ENCODE assay signal across 8 mouse cellular contexts in the genomic region with DNA sequence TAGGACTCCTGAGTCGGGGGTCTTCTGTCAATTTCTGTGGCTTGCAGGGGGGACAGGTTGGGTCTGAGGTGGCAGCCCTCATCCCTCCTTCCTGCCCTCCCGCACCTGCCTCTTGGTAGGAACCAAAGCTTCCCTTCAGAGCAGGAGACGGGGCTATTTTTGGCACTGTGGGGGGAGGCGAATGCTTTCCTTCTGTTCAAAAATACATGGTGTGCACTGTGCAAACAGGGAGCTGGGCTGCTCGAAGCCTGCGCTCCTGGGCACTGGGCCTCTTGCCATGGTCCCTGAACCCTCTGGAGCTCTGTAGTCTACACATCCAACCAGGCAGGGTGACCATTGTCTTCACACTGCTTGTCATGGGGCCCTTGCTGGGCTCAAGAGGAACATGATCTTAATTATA. TPM values are rescaled to one million over a fixed set of nuclear protein-coding genes. Genes with fewer than 3 reads are reported as not detected.
DNase-seq lines count a peak whose midpoint lies in the region; ATAC-seq lines count a peak whose summit lies in the region.

No protein-coding gene starts in this region.

- H3K4me3 ChIP-seq in embryonic facial prominence, embryonic 12.5 days = no peak overlapping the region
- H3K4me3 ChIP-seq in hindbrain, embryonic 13.5 days = no peak overlapping the region
- no peak overlapping the region for H3K4me3 ChIP-seq in neural tube, embryonic 13.5 days

- H3K4me2 ChIP-seq in embryonic facial prominence, embryonic 12.5 days (replicated peaks) = no peak overlapping the region
- no peak overlapping the region for H3K4me2 ChIP-seq in hindbrain, embryonic 13.5 days
- H3K4me2 ChIP-seq in neural tube, embryonic 13.5 days = no peak overlapping the region

- H3K27ac ChIP-seq in embryonic facial prominence, embryonic 12.5 days = peak overlapping the region; percentile 58; the same call in 1 of the 2 replicates
- H3K27ac ChIP-seq in hindbrain, embryonic 13.5 days = peak overlapping the region; percentile 76; the same call in 1 of the 2 replicates
- peak overlapping the region; percentile 62; the same call in 1 of the 2 replicates for H3K27ac ChIP-seq in neural tube, embryonic 13.5 days (replicated peaks)

- no peak for ATAC-seq in embryonic facial prominence, embryonic 12.5 days (ENCODE audit: insufficient number of reproducible peaks, insufficient read depth, low FRiP score, low TSS enrichment)
- no peak for ATAC-seq in hindbrain, embryonic 13.5 days (ENCODE audit: low FRiP score)
- no peak for ATAC-seq in neural tube, embryonic 13.5 days (ENCODE audit: low read depth)

- H3K9ac ChIP-seq in embryonic facial prominence, embryonic 12.5 days = no peak overlapping the region
- peak overlapping the region; percentile 60; the same call in 1 of the 2 replicates for H3K9ac ChIP-seq in hindbrain, embryonic 13.5 days
- H3K9ac ChIP-seq in neural tube, embryonic 13.5 days = peak overlapping the region; percentile 5

- no peaks in the 10 kb centered on the region for H3K27me3 ChIP-seq in embryonic facial prominence, embryonic 12.5 days
- H3K27me3 ChIP-seq in hindbrain, embryonic 13.5 days = no peaks in the 10 kb centered on the region
- H3K27me3 ChIP-seq in neural tube, embryonic 13.5 days = no peaks in the 10 kb centered on the region

- peaks cover 49% of the 10 kb centered on the region for H3K4me1 ChIP-seq in embryonic facial prominence, embryonic 12.5 days
- H3K4me1 ChIP-seq in hindbrain, embryonic 13.5 days (replicated peaks) = peaks cover 73% of the 10 kb centered on the region
- H3K4me1 ChIP-seq in neural tube, embryonic 13.5 days (replicated peaks) = peaks cover 73% of the 10 kb centered on the region

- WGBS in embryonic facial prominence, embryonic 12.5 days = 69% methylated on average over 6 of the region's 6 CpGs
- 64% methylated on average over 6 of the region's 6 CpGs for WGBS in hindbrain, embryonic 13.5 days
- WGBS in neural tube, embryonic 13.5 days = 63% methylated on average over 6 of the region's 6 CpGs

- peak; percentile 79 for DNase-seq in left cerebral cortex, adult 11 months (ENCODE audit: low spot score)
- DNase-seq in left cerebral cortex, postnatal 4 days = no peak
- no peak for DNase-seq in urinary bladder, postnatal 14 days (ENCODE audit: low spot score)
- DNase-seq in spleen, adult 12 weeks (ENCODE audit: low spot score) = no peak
- DNase-seq in ovary, postnatal 14 days (ENCODE audit: low spot score) = no peak

- intact Hi-C loops in left cerebral cortex, postnatal 4 days (cut with DNase I) = no loop called here

- no peaks in the 10 kb centered on the region for H3K9me3 ChIP-seq in embryonic facial prominence, embryonic 12.5 days
- no peaks in the 10 kb centered on the region for H3K9me3 ChIP-seq in hindbrain, embryonic 13.5 days
- H3K9me3 ChIP-seq in neural tube, embryonic 13.5 days = no peaks in the 10 kb centered on the region

- no peaks in the 10 kb centered on the region for H3K36me3 ChIP-seq in embryonic facial prominence, embryonic 12.5 days
- H3K36me3 ChIP-seq in hindbrain, embryonic 13.5 days = peaks cover 11% of the 10 kb centered on the region; the same call in 1 of the 2 replicates
- no peaks in the 10 kb centered on the region; the same call in 1 of the 2 replicates for H3K36me3 ChIP-seq in neural tube, embryonic 13.5 days

RNA-seq across cellular contexts. Expression of a gene that starts 11.5 kb away (rescaled TPM):
- 100 to 1,000 TPM; 161 to 162 TPM for total RNA-seq in left cerebral cortex, postnatal 4 days (2021)
- 54.4 and 59.2 TPM in 2 replicates for polyA plus RNA-seq in embryonic facial prominence, embryonic 12.5 days (2016; fragmentation: Nextera tagmentation; extraction: Ambion mirVana)
- 144 and 150 TPM in 2 replicates for polyA plus RNA-seq in hindbrain, embryonic 13.5 days (2015; fragmentation: Nextera tagmentation; extraction: Ambion mirVana)
- polyA plus RNA-seq in neural tube, embryonic 13.5 days (2015; fragmentation: Nextera tagmentation; extraction: Ambion mirVana) = 137 and 153 TPM in 2 replicates

RNA-seq across cellular contexts. Expression of a gene that starts 57.1 kb away (rescaled TPM):
- total RNA-seq in left cerebral cortex, postnatal 4 days (2021) = under 1 TPM; 0.42 to 0.72 TPM
- 0.09 and 0.18 TPM in 2 replicates for polyA plus RNA-seq in embryonic facial prominence, embryonic 12.5 days (2016; fragmentation: Nextera tagmentation; extraction: Ambion mirVana)
- polyA plus RNA-seq in hindbrain, embryonic 13.5 days (2015; fragmentation: Nextera tagmentation; extraction: Ambion mirVana) = 0.12 and 0.19 TPM in 2 replicates
- polyA plus RNA-seq in neural tube, embryonic 13.5 days (2015; fragmentation: Nextera tagmentation; extraction: Ambion mirVana) = 0.06 and 0.32 TPM in 2 replicates
